Mouse (Mus musculus) kidney, embryonic 16.5 days (tissue): ENCODE measurements around the gene Gpr146. TPM values are rescaled to one million over a fixed set of nuclear protein-coding genes. Genes with fewer than 3 reads are reported as not detected.
A peak's percentile ranks its signal among the peaks of the same experiment; 100 is the strongest.
"Not testable (repeated sequence)": the region's sequence is repeated elsewhere in the genome, so short reads cannot be mapped to it uniquely, and the experiment has no call there.

Experiments used
- ATAC-seq: fragments of 200-750 bp; cut with Nextera tagmentation; 2 replicates; pipeline ENCODE4 v1.8.0; 2017; ENCODE audit warnings: moderate TSS enrichment; ENCODE audit not compliant: low FRiP score, low TSS enrichment
- H3K27ac ChIP-seq: fragments of 300-500 bp; sonication (generic); 2 replicates; pipeline ENCODE4 v1.5.1; 2014; ENCODE audit warnings: low read length
- H3K27me3 ChIP-seq: fragments of 300-500 bp; sonication (generic); 2 replicates; pipeline ENCODE4 v1.6.1; 2014; ENCODE audit warnings: low read length, control low read depth, mixed read lengths; ENCODE audit not compliant: insufficient read depth
- H3K36me3 ChIP-seq: fragments of 300-500 bp; sonication (generic); 2 replicates; pipeline ENCODE4 v1.6.1; 2014; ENCODE audit warnings: low read length, control low read depth, mixed read lengths; ENCODE audit not compliant: insufficient read depth
- H3K4me1 ChIP-seq: fragments of 300-500 bp; sonication (generic); 2 replicates; pipeline ENCODE4 v1.6.1; 2014; ENCODE audit warnings: low read length, control low read depth, mixed read lengths; ENCODE audit not compliant: insufficient read depth
- H3K4me2 ChIP-seq: fragments of 300-500 bp; sonication (generic); replicated peaks from 2 replicates; pipeline ENCODE4 v1.6.1; 2014; ENCODE audit warnings: low read depth, low read length
- H3K4me3 ChIP-seq: fragments of 300-500 bp; sonication (generic); 2 replicates; pipeline ENCODE4 v1.5.1; 2014; ENCODE audit warnings: mild to moderate bottlenecking, low read length
- H3K9ac ChIP-seq: fragments of 300-500 bp; sonication (generic); replicated peaks from 2 replicates; pipeline ENCODE4 v1.6.1; 2014; ENCODE audit warnings: low read length
- H3K9me3 ChIP-seq: fragments of 300-500 bp; sonication (generic); 2 replicates; pipeline ENCODE4 v1.6.1; 2016; ENCODE audit warnings: low read length, control low read depth
- WGBS: fragments of 180-500 bp; shearing (Covaris S2); extraction: QIAGEN DNeasy Blood & Tissue Kit; methylation state at CpG from one replicate; pipeline ENCODE4 v1.1.7; 2014; 5-methylcytosine and 5-hydroxymethylcytosine counted together
- polyA plus RNA-seq: library from polyadenylated mRNA; unstranded; fragments of >200 nt; fragmentation: Nextera tagmentation; extraction: Ambion mirVana; gene quantifications from 2 replicates; pipeline ENCODE4 v1.2.1, GENCODE M21; 2015

Gpr146 gene
- polyA plus RNA-seq, 1 experiment from 2014 or later = 6.7 TPM

DNA sequence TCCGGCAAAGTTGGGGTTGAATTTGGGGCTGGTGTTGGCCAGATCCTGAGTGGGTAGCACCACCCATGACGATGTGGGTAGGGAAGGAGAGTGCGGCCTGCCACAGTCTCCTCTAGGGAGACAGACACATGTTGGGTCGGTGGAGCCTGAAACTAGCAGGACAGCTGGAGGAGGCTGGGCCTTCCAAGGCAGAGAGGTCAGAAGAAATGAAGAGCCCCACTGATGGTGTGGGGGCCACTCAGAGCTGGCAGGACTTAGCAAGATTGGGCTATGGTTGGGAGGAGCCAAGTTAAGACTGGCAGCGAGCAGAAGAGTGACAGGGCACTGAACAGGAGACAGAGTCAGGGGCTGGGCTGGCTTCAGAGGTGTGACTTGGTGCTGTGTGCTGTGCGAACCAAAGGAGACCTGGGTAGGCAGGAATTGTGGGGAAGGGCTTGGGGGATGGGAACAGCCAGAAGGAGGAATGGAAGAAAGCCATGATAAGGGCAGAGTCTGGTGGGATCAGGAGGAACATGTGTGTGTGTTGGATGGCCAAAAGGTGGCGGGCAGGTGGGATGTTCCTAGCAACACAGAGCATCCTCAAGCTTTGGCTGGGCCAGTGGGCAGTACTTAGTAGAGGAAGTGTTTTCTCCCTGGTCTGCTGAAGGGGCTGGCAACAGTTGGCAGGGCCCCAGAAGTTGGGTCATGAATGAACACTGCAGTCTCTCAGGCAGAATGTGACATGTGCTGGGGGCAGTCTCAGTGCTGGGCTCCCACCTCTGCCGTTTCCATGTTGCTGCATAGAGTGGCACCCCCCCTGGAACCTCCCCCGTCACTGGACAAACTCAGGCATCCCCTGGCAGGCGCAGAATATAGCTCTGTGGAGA lies 10.1 kb downstream of the Gpr146 start:
- H3K9me3 ChIP-seq = no peaks in the 10 kb centered on the region
- WGBS = 63% methylated on average over 10 of the region's 10 CpGs
- peaks cover 3% of the 10 kb centered on the region; the same call in 1 of the 2 replicates for H3K36me3 ChIP-seq
- peaks cover 73% of the 10 kb centered on the region for H3K4me1 ChIP-seq
- H3K9ac ChIP-seq = no peak overlapping the region
- ATAC-seq = no peak
- H3K4me2 ChIP-seq = no peak overlapping the region
- no peak overlapping the region for H3K4me3 ChIP-seq
- H3K27ac ChIP-seq = peak overlapping the region; percentile 87
- no peaks in the 10 kb centered on the region for H3K27me3 ChIP-seq

DNA sequence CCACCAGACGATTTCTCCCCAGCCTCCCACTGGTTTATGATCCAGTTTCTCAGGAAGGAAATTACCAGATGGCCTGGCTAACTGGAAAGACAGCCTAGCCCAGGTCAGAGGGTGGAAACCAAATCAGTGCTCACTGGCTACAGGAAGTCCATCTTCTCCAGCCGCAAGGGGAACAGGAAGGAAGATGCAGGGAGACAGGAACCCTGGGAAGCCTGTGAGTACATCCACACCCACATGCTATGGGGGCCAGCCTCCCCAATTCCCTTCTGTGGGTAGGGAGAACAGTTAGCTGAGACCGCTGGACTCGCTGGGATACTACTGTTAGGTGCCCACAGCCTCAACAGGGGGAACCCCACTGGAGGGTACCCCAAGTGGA lies 10.7 kb downstream of the Gpr146 start:
- Histone ChIP-seq H3K4me1 (peaks cover 67% of the 10 kb centered on the region), H3K4me3 (no peak overlapping the region), H3K36me3 (peaks cover 9% of the 10 kb centered on the region), H3K4me2 (no peak overlapping the region), H3K9ac (0 out of 2 replicates have a peak overlapping the region, but pooled peaks have one; percentile 1), H3K27ac (peak overlapping the region; percentile 87), H3K27me3 (no peaks in the 10 kb centered on the region), H3K9me3 (no peaks in the 10 kb centered on the region)
- 36% methylated on average over 4 of the region's 4 CpGs for WGBS
- no peak for ATAC-seq

DNA sequence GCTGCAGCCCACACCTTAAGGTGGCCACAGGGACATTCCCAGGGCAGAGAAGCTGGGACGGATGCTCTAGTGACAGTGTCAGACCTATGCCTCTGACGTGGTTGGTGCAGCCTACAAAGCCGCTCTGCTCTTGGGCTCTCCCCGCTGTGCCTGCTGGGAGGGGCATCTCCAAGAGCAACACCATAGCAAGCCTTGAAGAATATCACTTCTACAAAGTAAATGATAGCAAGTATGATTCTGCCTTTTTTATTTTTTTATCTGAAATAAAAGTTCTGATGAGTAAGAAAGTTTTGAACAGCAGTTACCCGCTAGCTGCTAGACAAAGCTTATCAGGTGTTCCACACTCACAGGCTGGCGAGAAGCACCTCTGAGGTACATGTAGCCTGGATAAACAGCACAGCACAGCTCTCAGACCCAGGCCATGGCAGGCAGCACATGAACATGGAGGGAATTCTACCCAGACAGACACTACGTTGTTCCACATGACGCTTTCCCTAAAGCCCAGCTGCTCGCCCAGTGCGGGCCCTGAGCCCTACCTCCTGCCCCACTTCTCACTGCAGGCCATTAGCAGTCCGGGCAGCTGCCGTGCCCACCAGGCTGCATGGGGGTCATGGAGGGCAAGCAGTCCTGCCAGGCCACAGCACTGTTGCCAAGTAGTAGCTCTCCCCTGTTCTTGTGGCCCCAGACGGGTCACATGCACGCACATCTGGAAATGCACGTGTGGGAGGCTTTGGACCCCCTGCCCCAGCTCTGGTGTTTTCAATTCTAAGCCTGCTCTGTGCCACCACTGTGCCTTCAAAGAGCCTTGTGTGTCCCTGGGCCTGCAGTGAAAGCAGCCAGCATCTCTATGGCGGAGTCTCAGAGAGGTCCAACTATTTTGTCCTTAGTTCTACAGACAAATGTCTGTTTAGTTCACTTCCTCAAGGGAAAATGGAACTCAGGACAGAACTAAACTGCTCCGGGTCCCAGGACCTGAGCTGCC lies 11.5 kb downstream of the Gpr146 start:
- Histone ChIP-seq H3K4me2 (no peak overlapping the region), H3K4me3 (no peak overlapping the region), H3K27ac (peak overlapping the region; percentile 87), H3K36me3 (peaks cover 9% of the 10 kb centered on the region), H3K9ac (peak overlapping the region; percentile 39; the same call in 1 of the 2 replicates), H3K9me3 (no peaks in the 10 kb centered on the region), H3K27me3 (no peaks in the 10 kb centered on the region), H3K4me1 (peaks cover 59% of the 10 kb centered on the region)
- 51% methylated on average over 17 of the region's 17 CpGs for WGBS
- no peak for ATAC-seq

GRCm38 (mm10) chr5:139389676-139390061 lies 12.2 kb downstream of the Gpr146 start:
- Histone ChIP-seq H3K27ac (peak overlapping the region; percentile 87), H3K4me1 (peaks cover 52% of the 10 kb centered on the region), H3K27me3 (no peaks in the 10 kb centered on the region), H3K4me3 (no peak overlapping the region), H3K9me3 (no peaks in the 10 kb centered on the region), H3K9ac (peak overlapping the region; percentile 39; the same call in 1 of the 2 replicates), H3K36me3 (peaks cover 9% of the 10 kb centered on the region), H3K4me2 (no peak overlapping the region; the same call in 1 of the 2 replicates)
- WGBS = 6% methylated on average over 6 of the region's 6 CpGs
- ATAC-seq = peak; percentile 60

DNA sequence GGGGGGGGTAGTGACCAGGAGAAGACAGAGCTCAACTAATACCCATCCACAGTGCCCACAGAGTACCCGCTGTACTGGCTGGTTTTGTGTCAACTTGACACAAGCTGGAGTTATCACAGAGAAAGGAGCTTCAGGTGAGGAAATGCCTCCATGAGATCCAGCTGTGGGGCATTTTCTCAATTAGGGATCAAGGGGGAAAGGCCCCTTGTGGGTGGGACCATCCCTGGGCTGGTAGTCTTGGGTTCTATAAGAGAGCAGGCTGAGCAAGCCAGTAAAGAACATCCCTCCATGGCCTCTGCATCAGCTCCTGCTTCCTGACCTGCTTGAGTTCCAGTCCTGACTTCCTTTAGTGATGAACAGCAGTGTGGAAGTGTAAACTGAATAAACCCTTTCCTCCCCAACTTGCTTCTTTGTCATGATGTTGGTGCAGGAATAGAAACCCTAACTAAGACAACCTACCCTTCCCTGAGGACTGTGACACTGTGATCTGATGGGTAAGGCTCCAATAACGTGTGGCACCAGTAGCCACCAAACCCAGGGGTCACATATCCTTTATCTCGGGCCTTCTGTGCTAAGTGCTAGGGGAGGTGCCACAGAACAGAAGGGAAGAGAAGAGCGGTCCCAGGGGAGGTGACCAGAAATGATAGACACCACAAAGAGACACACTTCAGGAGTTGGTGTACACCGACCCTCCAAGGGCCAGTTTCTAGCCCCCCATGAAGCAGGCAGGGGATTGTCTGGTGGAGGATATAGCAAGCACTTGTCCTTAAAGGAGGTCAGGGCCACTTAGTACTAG lies 13.0 kb downstream of the Gpr146 start:
- not testable (repeated sequence) for H3K4me3 ChIP-seq, H3K9ac ChIP-seq, H3K4me2 ChIP-seq, H3K27ac ChIP-seq, ATAC-seq, H3K9me3 ChIP-seq, H3K36me3 ChIP-seq, H3K27me3 ChIP-seq
- 80% methylated on average over 5 of the region's 5 CpGs for WGBS
- peaks cover 45% of the 10 kb centered on the region for H3K4me1 ChIP-seq

- no peak for ATAC-seq
- peaks cover 9% of the 10 kb centered on the region for H3K36me3 ChIP-seq
- no peak overlapping the region for H3K27ac ChIP-seq
- no peaks in the 10 kb centered on the region for H3K9me3 ChIP-seq
- H3K9ac ChIP-seq = no peak overlapping the region
- H3K4me1 ChIP-seq = peaks cover 45% of the 10 kb centered on the region
- no peak overlapping the region for H3K4me2 ChIP-seq
- H3K27me3 ChIP-seq = no peaks in the 10 kb centered on the region
- H3K4me3 ChIP-seq = no peak overlapping the region
- WGBS = 62% methylated on average over 11 of the region's 11 CpGs
These were observed 14.0 kb downstream of the Gpr146 start for GRCm38 (mm10) chr5:139391309-139391990.

DNA sequence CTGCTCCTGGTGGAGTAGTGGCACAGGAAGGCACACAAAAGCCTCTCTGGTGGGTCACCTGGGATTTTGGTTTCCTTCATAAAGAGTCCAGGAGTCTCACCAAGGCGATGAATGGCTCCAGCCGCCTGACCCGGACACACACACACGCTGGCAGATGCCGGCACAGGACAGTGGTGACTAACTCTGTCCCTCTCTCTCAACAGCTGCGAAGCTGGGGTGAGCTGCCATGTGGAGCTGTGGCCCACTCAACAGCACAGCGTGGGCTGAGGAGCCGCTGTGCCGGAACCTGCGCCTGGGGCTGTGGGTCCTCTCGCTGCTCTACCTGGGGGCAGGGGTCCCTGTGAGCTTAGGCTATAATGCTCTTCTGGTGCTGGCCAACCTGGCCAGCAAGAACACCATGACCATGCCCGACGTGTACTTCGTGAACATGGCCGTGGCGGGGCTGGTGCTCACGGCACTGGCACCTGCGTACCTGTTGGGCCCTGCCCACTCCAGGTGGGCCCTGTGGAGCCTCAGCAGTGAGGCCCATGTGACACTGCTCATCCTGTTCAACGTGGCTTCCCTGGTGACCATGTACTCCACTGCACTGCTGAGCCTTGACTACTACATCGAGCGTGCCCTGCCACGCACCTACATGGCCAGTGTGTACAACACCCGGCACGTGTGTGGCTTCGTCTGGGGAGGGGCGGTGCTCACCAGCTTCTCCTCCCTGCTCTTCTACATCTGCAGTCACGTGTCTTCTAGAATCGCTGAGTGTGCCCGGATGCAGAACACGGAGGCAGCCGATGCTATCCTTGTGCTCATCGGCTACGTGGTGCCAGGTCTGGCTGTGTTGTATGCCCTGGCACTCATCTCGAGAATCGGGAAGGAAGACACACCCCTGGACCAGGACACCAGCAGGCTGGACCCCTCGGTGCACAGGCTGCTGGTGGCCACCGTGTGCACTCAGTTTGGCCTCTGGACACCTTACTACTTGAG lies 15.0 kb downstream of the Gpr146 start:
- no peak overlapping the region for H3K27ac ChIP-seq

DNA sequence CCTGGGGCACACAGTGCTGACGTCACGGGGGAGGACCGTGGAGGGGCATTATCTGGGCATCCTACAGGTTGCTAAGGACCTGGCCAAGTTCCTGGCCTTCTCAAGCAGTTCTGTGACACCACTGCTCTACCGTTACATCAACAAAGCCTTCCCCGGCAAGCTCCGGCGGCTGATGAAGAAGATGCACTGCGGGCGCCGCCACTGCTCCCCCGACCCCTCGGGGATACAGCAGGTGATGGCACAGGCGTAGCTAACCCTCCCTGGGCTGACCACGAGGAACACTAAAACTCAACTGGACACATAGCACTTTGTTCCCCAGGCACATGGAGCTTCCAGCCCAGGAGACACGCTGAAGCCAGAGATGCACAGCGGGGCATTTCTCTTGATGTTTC lies 15.7 kb downstream of the Gpr146 start:
- 90% methylated on average over 16 of the region's 16 CpGs for WGBS

More for the DNA sequence above, 15.0 kb downstream of the Gpr146 start:
- WGBS = 91% methylated on average over 37 of the region's 37 CpGs
- peaks cover 39% of the 10 kb centered on the region for H3K4me1 ChIP-seq
- ATAC-seq = no peak
- H3K9me3 ChIP-seq = no peaks in the 10 kb centered on the region
- peaks cover 9% of the 10 kb centered on the region for H3K36me3 ChIP-seq
- no peaks in the 10 kb centered on the region for H3K27me3 ChIP-seq
- no peak overlapping the region for H3K4me3 ChIP-seq
- no peak overlapping the region for H3K9ac ChIP-seq
- no peak overlapping the region for H3K4me2 ChIP-seq

More for the DNA sequence above, 15.7 kb downstream of the Gpr146 start:
- Histone ChIP-seq H3K9ac (no peak overlapping the region), H3K4me3 (no peak overlapping the region), H3K36me3 (peaks cover 9% of the 10 kb centered on the region), H3K4me1 (peaks cover 33% of the 10 kb centered on the region), H3K27me3 (no peaks in the 10 kb centered on the region), H3K4me2 (no peak overlapping the region), H3K9me3 (no peaks in the 10 kb centered on the region), H3K27ac (no peak overlapping the region)
- ATAC-seq = no peak
